Mouse (Mus musculus) ES-Bruce4 (cell line): ENCODE data around the gene Hspa8.

Source experiments
- CTCF ChIP-seq: IDR thresholded peaks from one replicate; pipeline ENCODE4 v1.8.1; 2011; ENCODE audit warnings: low read depth, low read length
- EP300 ChIP-seq: IDR thresholded peaks from 2 replicates; pipeline ENCODE4 v1.6.1; 2011; ENCODE audit warnings: low read depth, low read length; ENCODE audit not compliant: insufficient read depth
- POLR2A ChIP-seq: IDR thresholded peaks from one replicate; pipeline ENCODE4 v1.8.1; 2011; ENCODE audit warnings: low read length; ENCODE audit not compliant: insufficient read depth

DNA sequence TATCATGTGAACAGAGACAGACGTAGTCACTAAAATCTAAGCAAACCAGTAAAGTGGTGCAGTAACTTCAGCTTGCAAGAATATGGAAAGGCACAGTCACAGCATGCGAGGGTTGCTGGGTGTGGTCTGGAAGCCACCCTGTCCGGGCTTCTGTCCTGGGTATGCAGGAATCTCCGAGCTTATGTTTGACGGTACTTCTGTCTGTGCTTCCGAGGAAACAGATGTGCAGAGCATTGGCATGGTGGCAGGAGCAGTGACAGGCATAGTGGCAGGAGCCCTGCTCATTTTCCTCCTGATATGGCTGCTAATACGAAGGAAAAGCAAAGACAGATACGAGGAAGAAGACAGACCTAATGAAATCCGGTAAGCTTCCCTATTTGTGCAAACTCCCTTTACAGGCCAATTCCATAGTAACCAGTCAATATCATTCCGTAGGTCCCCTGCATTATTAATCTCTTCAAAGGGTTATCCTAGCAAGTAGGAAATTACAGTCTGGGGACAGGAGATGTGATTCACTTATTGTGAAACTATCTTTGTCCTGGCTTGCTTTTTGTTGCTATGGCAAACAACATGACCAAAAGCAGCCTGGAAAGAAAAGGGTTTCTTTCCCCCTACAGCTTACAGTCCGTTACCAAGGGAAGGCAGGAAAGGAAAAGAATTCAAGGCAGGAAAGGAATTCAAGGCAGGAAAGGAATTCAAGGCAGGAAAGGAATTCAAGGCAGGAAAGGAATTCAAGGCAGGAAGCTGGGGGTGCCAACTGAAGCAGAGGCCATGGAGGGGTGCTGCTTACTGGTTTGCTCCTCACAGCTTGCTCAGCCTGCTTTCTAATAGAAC lies 19.7 kb upstream of the Hspa8 start:
- TF ChIP-seq CTCF (no peak), POLR2A (no peak), EP300 (peak; percentile 76)
